Mouse (Mus musculus): Measurements from ENCODE around the gene Rbm38.

DNA sequence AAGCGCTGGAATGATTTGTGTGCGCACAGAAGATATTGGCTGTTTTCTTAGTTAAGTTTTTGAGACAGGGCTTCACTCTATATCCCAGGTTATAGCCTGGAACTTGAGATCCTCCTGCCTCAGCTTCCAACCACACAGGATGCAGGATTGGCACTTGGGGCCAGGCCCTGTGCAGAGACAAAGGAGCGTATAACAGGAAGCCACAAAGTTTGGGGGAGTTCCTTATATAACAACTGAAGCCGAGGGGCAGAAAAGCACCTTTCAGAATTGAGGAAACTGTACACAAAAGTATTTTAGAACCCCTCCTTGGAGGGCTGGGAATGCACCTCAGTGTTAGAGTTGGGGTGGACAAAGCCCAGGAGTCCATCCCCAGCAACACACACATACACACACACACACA, 18.7 kb downstream of the Rbm38 start:
- TF ChIP-seq POLR2A (IDR thresholded peaks at IDR 0.05; ENCODE audit: borderline replicate concordance, extremely low read depth, insufficient read depth, insufficient read length, poor library complexity, severe bottlenecking), result no peak
- no peak for TF ChIP-seq CTCF (IDR thresholded peaks at IDR 0.05; ENCODE audit: borderline replicate concordance, extremely low read depth, insufficient read depth, insufficient read length)
